Mouse (Mus musculus) heart, postnatal 0 days (tissue): ENCODE data around the gene Gas6. TPM values are rescaled to one million over a fixed set of nuclear protein-coding genes. Genes with fewer than 3 reads are reported as not detected.

Experiments used
- ATAC-seq: fragments of 200-750 bp; cut with Nextera tagmentation; 2 replicates; pipeline ENCODE4 v1.8.0; 2017; ENCODE audit warnings: low read depth, moderate number of reproducible peaks, moderate library complexity; ENCODE audit not compliant: insufficient read depth
- DNase-seq: peaks from one replicate; pipeline ENCODE4 v3.0.0-alpha.2; 2016; ENCODE audit warnings: low spot score
- H3K27ac ChIP-seq: fragments of 300-500 bp; sonication (generic); 2 replicates; pipeline ENCODE4 v1.5.1; 2014; ENCODE audit warnings: low read depth, mild to moderate bottlenecking
- H3K27me3 ChIP-seq: fragments of 300-500 bp; sonication (generic); 2 replicates; pipeline ENCODE4 v1.6.1; 2014; ENCODE audit warnings: low read length, mixed read lengths; ENCODE audit not compliant: control insufficient read depth, insufficient read depth
- H3K36me3 ChIP-seq: fragments of 300-500 bp; sonication (generic); replicated peaks from 2 replicates; pipeline ENCODE4 v1.6.1; 2014; ENCODE audit warnings: low read length, mixed read lengths; ENCODE audit not compliant: control insufficient read depth, insufficient read depth
- H3K4me1 ChIP-seq: fragments of 300-500 bp; sonication (generic); 2 replicates; pipeline ENCODE4 v1.6.1; 2014; ENCODE audit warnings: antibody characterized with exemption; ENCODE audit not compliant: control insufficient read depth, insufficient read depth
- H3K4me2 ChIP-seq: fragments of 300-500 bp; sonication (generic); 2 replicates; pipeline ENCODE4 v1.6.1; 2014; ENCODE audit warnings: low read depth, mild to moderate bottlenecking, low read length, moderate library complexity
- H3K4me3 ChIP-seq: fragments of 300-500 bp; sonication (generic); 2 replicates; pipeline ENCODE4 v1.5.1; 2014; ENCODE audit warnings: low read depth, low read length
- H3K9ac ChIP-seq: fragments of 300-500 bp; sonication (generic); replicated peaks from 2 replicates; pipeline ENCODE4 v1.6.1; 2014; ENCODE audit warnings: low read depth, low read length, mixed read lengths
- H3K9me3 ChIP-seq: fragments of 300-500 bp; sonication (generic); replicated peaks from 2 replicates; pipeline ENCODE4 v1.6.1; 2016; ENCODE audit warnings: low read length; ENCODE audit not compliant: control insufficient read depth
- CTCF ChIP-seq: IDR thresholded peaks from 2 replicates; pipeline ENCODE4 v1.5.1; 2016; ENCODE audit warnings: antibody characterized with exemption, control low read depth, low read depth
- EP300 ChIP-seq: IDR thresholded peaks from 2 replicates; pipeline ENCODE4 v1.6.1; 2016; ENCODE audit warnings: antibody characterized with exemption, low read depth
- WGBS: fragments of 180-500 bp; shearing (Covaris S2); extraction: QIAGEN DNeasy Blood & Tissue Kit; methylation state at CpG from one replicate; pipeline ENCODE4 v1.1.7; 2014; 5-methylcytosine and 5-hydroxymethylcytosine counted together
- polyA plus RNA-seq: library from polyadenylated mRNA; unstranded; fragments of >200 nt; fragmentation: Nextera tagmentation; extraction: Ambion mirVana; gene quantifications from 2 replicates; pipeline ENCODE4 v1.2.1, GENCODE M21; 2015
- total RNA-seq: library from RNA; depleted of rRNA; stranded (reverse); fragments of >200 nt; gene quantifications from 2 replicates; pipeline ENCODE4 v1.2.3, GENCODE M21; 2014; ENCODE audit warnings: low replicate concordance

The Gas6 gene
- total and polyA plus RNA-seq, 2 experiments from 2014 or later, result 179 to 275 TPM

GRCm38 (mm10) chr8:13504894-13505674 is 10.8 kb upstream of the Gas6 start:
- H3K4me1 ChIP-seq, result peaks cover 13% of the 10 kb centered on the region
- H3K9ac ChIP-seq, result no peak overlapping the region
- no peaks in the 10 kb centered on the region for H3K27me3 ChIP-seq
- no peak for DNase-seq
- ATAC-seq, result no peak
- no peaks in the 10 kb centered on the region for H3K9me3 ChIP-seq
- no peak overlapping the region for H3K4me2 ChIP-seq
- TF ChIP-seq EP300 (no peak), CTCF (no peak)
- H3K27ac ChIP-seq, result no peak overlapping the region
- H3K4me3 ChIP-seq, result no peak overlapping the region
- H3K36me3 ChIP-seq, result no peaks in the 10 kb centered on the region

GRCm38 (mm10) chr8:13503936-13504606 is 9.8 kb upstream of the Gas6 start:
- DNase-seq, result no peak
- WGBS, result 55% methylated on average over 8 of the region's 8 CpGs
- no peaks in the 10 kb centered on the region for H3K36me3 ChIP-seq

GRCm38 (mm10) chr8:13501221-13501620 is 6.9 kb upstream of the Gas6 start:
- DNase-seq (no peak), ATAC-seq (no peak)
- no peaks in the 10 kb centered on the region for H3K27me3 ChIP-seq
- H3K36me3 ChIP-seq, result no peaks in the 10 kb centered on the region
- TF ChIP-seq CTCF, result no peak
- no peak for TF ChIP-seq EP300
- peaks cover 2% of the 10 kb centered on the region; the same call in 1 of the 2 replicates for H3K4me1 ChIP-seq
- no peak overlapping the region for H3K4me3 ChIP-seq
- WGBS, result 65% methylated on average over 3 of the region's 3 CpGs
- no peak overlapping the region for H3K4me2 ChIP-seq
- H3K27ac ChIP-seq, result no peak overlapping the region
- no peak overlapping the region for H3K9ac ChIP-seq
- no peaks in the 10 kb centered on the region for H3K9me3 ChIP-seq

More at GRCm38 (mm10) chr8:13503936-13504606, 9.8 kb upstream of the Gas6 start:
- no peak overlapping the region for H3K27ac ChIP-seq
- no peaks in the 10 kb centered on the region for H3K27me3 ChIP-seq
- peak; percentile 0; the same call in 1 of the 2 replicates for TF ChIP-seq CTCF
- TF ChIP-seq EP300, result no peak
- H3K9me3 ChIP-seq, result no peaks in the 10 kb centered on the region
- no peak overlapping the region for H3K4me3 ChIP-seq
- H3K9ac ChIP-seq, result no peak overlapping the region
- no peak overlapping the region for H3K4me2 ChIP-seq
- ATAC-seq, result no peak
- peaks cover 13% of the 10 kb centered on the region for H3K4me1 ChIP-seq

- no peaks in the 10 kb centered on the region for H3K27me3 ChIP-seq
- no peaks in the 10 kb centered on the region for H3K9me3 ChIP-seq
- ATAC-seq (peak; percentile 76), DNase-seq (peak; percentile 87)
- 8% methylated on average over 11 of the region's 11 CpGs for WGBS
- peak overlapping the region; percentile 82 for H3K4me3 ChIP-seq
- H3K9ac ChIP-seq, result peak overlapping the region; percentile 80
- peak overlapping the region; percentile 70 for H3K4me2 ChIP-seq
- TF ChIP-seq CTCF (no peak), EP300 (no peak; the same call in 1 of the 2 replicates)
- H3K27ac ChIP-seq, result peak overlapping the region; percentile 95
- 0 out of 2 replicates have a peak, but pooled peaks cover 4% of the 10 kb centered on the region for H3K36me3 ChIP-seq
- peaks cover 40% of the 10 kb centered on the region for H3K4me1 ChIP-seq
Observed at GRCm38 (mm10) chr8:13493011-13493410, 1.3 kb downstream of the Gas6 start.

- Histone ChIP-seq H3K27ac (peak overlapping the region; percentile 95), H3K4me2 (peak overlapping the region; percentile 70), H3K27me3 (no peaks in the 10 kb centered on the region), H3K36me3 (0 out of 2 replicates have a peak, but pooled peaks cover 4% of the 10 kb centered on the region), H3K9ac (no peak overlapping the region), H3K9me3 (no peaks in the 10 kb centered on the region), H3K4me1 (peaks cover 41% of the 10 kb centered on the region), H3K4me3 (peak overlapping the region; percentile 82)
- TF ChIP-seq CTCF (peak; percentile 32), EP300 (peak; percentile 68; the same call in 1 of the 2 replicates)
- WGBS, result 11% methylated on average over 9 of the region's 9 CpGs
- ATAC-seq (peak; percentile 84), DNase-seq (peak; percentile 81)
Observed at GRCm38 (mm10) chr8:13492198-13492995, 1.9 kb downstream of the Gas6 start.
